Mouse (Mus musculus): ENCODE measurements at regions not wholly inside any gene's neighbourhood (a gene's known extent, or its start where the extent isn't known, plus 50 kb on each side); places are given as distances from the start of the nearest gene placed in this dataset.
A peak's percentile ranks its signal among the peaks of the same experiment; 100 is the strongest.
"Not testable (repeated sequence)": the region's sequence is repeated elsewhere in the genome, so short reads cannot be mapped to it uniquely, and the experiment has no call there.

DNA sequence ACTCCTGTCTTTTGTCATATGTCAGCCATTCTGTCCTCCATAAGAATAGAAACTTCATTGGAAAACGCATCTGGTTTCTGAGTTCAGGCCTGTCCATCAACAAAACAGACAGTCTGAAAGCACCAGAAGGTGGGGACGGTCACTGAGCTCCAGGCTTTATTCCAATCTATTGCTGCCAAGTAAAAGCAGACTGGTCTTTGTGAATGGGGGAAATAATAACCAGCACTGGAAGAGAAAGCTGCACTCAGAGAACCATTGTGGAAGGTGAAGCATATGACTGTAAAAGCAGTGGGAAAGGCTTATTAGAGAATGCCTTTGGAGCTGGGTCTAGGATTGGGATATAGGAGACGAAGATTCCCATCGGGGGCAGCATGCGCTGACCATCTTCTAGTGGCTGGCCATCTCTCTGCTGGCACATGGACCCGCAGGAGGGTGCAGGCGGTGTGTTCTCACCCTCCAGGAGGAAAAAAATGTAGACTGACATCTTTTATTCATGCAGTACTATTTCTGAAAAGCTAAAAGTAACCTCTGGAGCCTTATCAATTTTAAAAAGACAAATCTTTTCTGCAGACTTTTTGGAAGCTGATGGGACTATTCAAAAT lies 1638.0 kb downstream of the Car8 start:
- Histone ChIP-seq H3K4me3 (no peak overlapping the region), H3K4me1 (no peaks in the 10 kb centered on the region), H3K27me3 (ENCODE audit: insufficient read depth, poor library complexity, severe bottlenecking) (no peaks in the 10 kb centered on the region), H3K9me3 (no peaks in the 10 kb centered on the region), H3K27ac (no peak overlapping the region), H3K36me3 (no peaks in the 10 kb centered on the region)
- 71% methylated on average over 7 of the region's 7 CpGs for WGBS
- no peak for DNase-seq (ENCODE audit: low spot score)

DNA sequence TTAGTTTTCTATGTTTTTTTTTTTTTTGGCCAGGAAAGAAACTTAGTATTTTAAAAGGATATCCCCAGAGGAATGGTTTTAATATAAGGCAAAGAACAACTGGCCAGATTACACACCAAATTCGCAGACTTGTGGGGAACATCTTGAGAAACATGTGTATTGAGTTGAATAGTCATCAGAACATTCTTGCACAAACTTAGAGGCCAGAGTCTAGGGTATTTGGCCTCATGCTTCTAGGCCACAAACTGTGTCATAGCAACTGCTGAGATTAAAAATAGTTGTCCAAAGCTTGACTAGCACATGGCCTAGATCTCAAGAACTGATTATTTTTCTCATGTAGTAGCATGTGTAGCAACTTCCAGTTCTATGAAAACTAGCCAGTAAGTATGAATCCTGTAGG lies 1642.5 kb downstream of the Car8 start:
- no peaks in the 10 kb centered on the region for H3K36me3 ChIP-seq
- H3K27ac ChIP-seq: no peak overlapping the region
- no peaks in the 10 kb centered on the region for H3K4me1 ChIP-seq
- DNase-seq (ENCODE audit: low spot score): no peak
- no peaks in the 10 kb centered on the region for H3K27me3 ChIP-seq (ENCODE audit: insufficient read depth, poor library complexity, severe bottlenecking)
- WGBS: 74% methylated on average over 1 of the region's 1 CpGs
- no peaks in the 10 kb centered on the region for H3K9me3 ChIP-seq
- no peak overlapping the region for H3K4me3 ChIP-seq

DNA sequence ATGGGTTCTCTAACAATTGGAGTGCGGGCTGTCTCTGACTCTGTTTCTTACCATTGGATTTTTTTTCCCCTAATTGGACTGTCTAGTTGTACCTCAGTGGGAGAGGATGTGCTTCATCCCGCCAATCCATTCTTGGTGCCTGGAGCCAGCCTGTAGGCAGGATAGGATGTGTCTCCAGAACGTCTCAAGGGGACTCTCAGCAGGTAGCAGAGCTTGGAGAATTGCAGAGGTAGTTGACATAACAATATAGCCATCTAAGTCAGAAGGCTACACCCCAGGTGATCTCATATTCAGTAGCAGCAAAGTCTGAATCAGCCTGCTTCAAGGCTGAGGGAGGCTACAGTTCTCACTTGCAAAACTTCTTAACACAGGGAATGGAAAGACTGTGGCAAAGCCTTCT lies 1646.0 kb downstream of the Car8 start:
- not testable (repeated sequence) for H3K27me3 ChIP-seq (ENCODE audit: insufficient read depth, poor library complexity, severe bottlenecking); H3K4me1 ChIP-seq; H3K27ac ChIP-seq; H3K9me3 ChIP-seq; DNase-seq (ENCODE audit: low spot score); H3K36me3 ChIP-seq; H3K4me3 ChIP-seq
- 67% methylated on average over 3 of the region's 3 CpGs for WGBS

DNA sequence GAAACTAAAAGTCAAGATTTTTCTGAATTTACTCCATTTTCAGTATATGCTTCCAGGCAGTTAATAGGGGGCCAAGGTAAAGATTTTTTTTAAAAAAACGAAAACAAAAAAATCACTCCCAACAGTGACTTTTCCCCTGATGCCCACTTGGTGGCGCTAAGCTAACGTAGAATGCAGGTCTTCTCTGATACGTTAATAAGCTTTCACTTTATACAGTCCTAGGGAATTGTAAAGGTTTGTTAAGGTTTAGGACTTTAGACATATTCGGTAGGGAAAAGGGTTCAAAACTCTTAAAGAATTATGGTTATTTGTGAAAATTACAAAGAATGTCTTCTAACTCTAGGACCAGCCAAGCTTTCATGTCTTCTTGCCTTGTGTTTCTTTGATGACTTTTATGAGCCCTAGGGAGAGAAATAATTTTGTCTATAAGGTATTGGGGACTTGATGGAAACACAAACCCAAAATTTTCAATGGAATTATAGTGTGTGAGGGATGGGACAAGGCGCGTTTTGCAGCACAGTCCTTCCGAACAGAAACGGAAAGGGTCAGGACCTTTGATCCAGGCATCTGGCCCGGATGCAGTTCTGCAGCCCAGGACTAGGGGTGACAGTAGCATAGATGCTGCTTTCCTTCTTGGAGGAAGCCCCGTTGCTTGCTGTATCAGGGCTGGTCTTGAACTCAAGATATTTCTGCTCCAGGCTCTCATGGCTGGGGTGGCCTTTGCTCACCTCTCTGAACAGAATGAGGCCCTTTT lies 1677.1 kb downstream of the Car8 start:
- Histone ChIP-seq H3K27me3 (ENCODE audit: insufficient read depth, poor library complexity, severe bottlenecking) (no peaks in the 10 kb centered on the region), H3K4me1 (no peaks in the 10 kb centered on the region), H3K27ac (no peak overlapping the region), H3K36me3 (no peaks in the 10 kb centered on the region), H3K4me3 (no peak overlapping the region), H3K9me3 (no peaks in the 10 kb centered on the region)
- WGBS: 31% methylated on average over 11 of the region's 11 CpGs
- no peak for DNase-seq (ENCODE audit: low spot score)

DNA sequence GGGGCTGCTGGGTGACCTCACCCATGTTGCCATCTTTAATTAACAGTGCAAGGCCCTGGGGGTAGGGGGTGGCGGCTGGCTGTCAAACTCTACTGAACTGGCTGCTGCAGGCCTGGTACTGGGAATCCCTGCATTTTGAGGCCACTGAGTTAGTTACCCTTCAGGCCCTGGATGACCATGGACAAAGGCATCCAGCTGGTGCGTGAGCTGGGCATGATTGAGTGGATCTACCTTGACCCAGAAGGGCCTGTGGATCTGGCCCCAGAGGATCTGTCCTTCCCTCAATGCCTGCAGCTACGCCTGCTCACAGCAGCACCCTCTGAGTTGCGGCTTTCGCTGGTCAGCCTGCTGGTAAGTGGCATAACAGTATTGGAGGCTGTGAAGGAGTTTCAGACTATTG lies 1699.2 kb downstream of the Car8 start:
- Histone ChIP-seq H3K36me3 (no peaks in the 10 kb centered on the region), H3K4me1 (no peaks in the 10 kb centered on the region), H3K9me3 (no peaks in the 10 kb centered on the region), H3K4me3 (no peak overlapping the region), H3K27ac (no peak overlapping the region), H3K27me3 (ENCODE audit: insufficient read depth, poor library complexity, severe bottlenecking) (no peaks in the 10 kb centered on the region)
- WGBS: 89% methylated on average over 5 of the region's 5 CpGs
- DNase-seq (ENCODE audit: low spot score): no peak

DNA sequence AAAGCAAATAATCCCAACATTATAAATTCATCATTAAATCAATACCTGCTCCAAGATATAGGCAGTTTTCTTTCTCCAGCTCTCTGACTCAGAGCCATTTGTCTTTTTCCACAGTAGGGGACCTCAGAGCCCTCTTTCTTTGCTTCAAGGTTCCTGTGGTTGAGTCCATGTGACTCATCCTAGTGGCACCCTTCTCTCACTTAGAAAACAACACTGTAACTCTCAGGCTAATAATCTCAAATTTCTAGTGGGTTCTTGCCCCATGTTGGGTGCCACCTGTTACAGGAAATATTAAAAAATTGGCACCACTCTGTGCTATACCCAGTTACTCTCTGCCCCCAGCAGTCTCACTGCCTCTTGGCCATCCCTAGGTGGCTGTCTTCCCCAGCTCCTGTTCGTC lies 1706.4 kb downstream of the Car8 start:
- Histone ChIP-seq H3K4me3 (no peak overlapping the region), H3K9me3 (no peaks in the 10 kb centered on the region), H3K36me3 (no peaks in the 10 kb centered on the region), H3K4me1 (no peaks in the 10 kb centered on the region), H3K27me3 (ENCODE audit: insufficient read depth, poor library complexity, severe bottlenecking) (no peaks in the 10 kb centered on the region), H3K27ac (no peak overlapping the region)
- 84% methylated on average over 1 of the region's 1 CpGs for WGBS
- no peak for DNase-seq (ENCODE audit: low spot score)

DNA sequence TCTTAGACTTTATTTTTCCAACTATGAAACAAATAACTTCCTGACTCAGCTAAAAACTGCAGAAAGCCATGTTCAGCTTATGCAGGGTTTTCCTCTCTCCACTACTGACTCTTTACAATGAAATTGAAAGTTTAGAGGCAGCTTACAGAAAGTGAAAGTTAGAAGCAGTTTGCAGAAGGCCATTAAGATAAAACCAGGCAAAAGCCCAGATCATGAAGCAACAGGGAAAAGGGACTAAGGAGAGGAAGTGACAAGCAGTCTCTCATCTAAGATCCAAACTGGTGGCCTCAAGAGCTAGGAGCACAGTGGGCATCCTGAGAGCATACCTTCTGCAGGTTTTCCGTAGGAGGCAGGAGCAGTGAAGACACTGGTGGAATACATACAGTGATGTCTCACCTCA lies 1721.2 kb downstream of the Car8 start:
- 75% methylated on average over 1 of the region's 1 CpGs for WGBS
- H3K4me3 ChIP-seq: no peak overlapping the region
- H3K27me3 ChIP-seq (ENCODE audit: insufficient read depth, poor library complexity, severe bottlenecking): no peaks in the 10 kb centered on the region
- no peaks in the 10 kb centered on the region for H3K9me3 ChIP-seq
- DNase-seq (ENCODE audit: low spot score): no peak
- no peaks in the 10 kb centered on the region for H3K36me3 ChIP-seq
- H3K4me1 ChIP-seq: no peaks in the 10 kb centered on the region; the same call in 1 of the 2 replicates
- no peak overlapping the region for H3K27ac ChIP-seq

DNA sequence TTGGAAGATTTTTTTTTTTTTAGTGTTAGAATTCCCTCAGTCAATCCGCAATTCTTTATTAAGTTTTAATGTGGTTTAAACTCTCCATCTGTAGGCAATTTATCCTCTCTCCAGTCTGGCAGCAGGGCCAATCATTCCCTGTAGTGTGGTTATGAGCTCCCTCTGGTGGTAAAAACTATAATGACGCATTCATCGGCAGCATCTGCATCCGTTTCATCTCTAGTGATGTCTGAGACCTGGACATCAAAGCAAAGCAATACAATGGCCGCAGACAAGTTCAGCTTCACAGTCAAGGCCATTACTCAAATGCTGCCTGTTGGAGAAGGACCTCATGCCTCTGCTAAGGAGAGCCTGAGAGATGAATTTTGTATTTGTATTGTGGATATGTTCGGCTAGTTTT lies 1721.7 kb upstream of the Impad1 start:
- H3K4me1 ChIP-seq: no peaks in the 10 kb centered on the region; the same call in 1 of the 2 replicates
- WGBS: 26% methylated on average over 6 of the region's 6 CpGs

DNA sequence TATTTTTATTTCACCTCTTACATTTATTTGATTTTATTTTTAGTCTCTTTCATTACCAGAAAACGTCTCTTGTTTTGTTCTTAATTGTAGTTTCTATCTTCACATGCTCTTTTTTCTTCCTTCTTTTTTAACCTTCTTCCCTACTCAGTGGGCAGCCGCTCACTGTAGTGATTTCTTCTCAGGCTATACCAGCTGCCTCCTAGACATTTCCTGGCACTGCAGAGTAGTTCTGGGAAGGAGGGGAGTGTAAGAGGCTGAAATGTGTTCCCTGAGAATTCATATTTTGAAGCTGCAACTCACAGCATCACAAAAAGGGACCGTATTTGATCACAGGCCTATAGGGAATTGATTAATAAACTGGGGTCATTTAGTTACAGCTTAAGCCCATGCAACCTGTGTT lies 1720.5 kb upstream of the Impad1 start:
- H3K4me1 ChIP-seq: no peaks in the 10 kb centered on the region; the same call in 1 of the 2 replicates
- no peaks in the 10 kb centered on the region for H3K9me3 ChIP-seq
- H3K36me3 ChIP-seq: no peaks in the 10 kb centered on the region
- H3K27ac ChIP-seq: no peak overlapping the region
- no peak for DNase-seq (ENCODE audit: low spot score)
- no peaks in the 10 kb centered on the region for H3K27me3 ChIP-seq (ENCODE audit: insufficient read depth, poor library complexity, severe bottlenecking)
- WGBS: 64% methylated on average over 3 of the region's 3 CpGs
- H3K4me3 ChIP-seq: no peak overlapping the region

More for the DNA sequence above, 1721.7 kb upstream of the Impad1 start:
- H3K27ac ChIP-seq: no peak overlapping the region
- no peaks in the 10 kb centered on the region for H3K27me3 ChIP-seq (ENCODE audit: insufficient read depth, poor library complexity, severe bottlenecking)
- H3K4me3 ChIP-seq: no peak overlapping the region
- no peaks in the 10 kb centered on the region for H3K9me3 ChIP-seq
- no peak for DNase-seq (ENCODE audit: low spot score)
- H3K36me3 ChIP-seq: no peaks in the 10 kb centered on the region

DNA sequence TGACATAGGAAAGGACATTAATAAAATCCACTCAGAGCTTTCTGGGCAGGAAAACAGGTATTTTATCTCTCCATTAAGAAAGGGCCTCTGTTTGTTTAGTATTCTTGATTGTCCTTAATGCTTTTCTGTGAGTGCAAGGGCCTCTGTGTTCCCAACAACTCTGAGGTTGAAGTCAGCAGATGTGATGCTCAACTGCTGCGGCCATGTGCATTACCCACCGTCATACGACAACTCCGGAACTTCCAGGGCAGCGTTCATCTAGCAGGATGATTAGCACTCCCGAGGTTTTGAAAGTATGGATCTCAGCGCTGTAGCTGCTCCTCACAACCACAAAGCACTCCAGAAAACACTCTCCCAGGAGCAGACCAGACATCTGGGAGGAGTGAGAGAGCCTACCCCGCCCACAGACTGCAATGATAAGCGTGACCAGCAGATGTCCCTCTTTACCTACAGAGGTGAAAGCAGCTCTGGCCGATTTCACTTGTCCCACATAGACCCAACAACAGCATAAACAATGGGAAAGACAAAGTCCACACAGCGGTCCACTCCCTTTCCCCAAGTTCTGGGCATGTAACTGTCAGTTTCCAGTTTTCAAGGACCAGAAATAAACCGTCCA lies 1719.7 kb upstream of the Impad1 start:
- Histone ChIP-seq H3K9me3 (no peaks in the 10 kb centered on the region), H3K27me3 (ENCODE audit: insufficient read depth, poor library complexity, severe bottlenecking) (no peaks in the 10 kb centered on the region), H3K4me1 (no peaks in the 10 kb centered on the region; the same call in 1 of the 2 replicates), H3K27ac (no peak overlapping the region), H3K36me3 (no peaks in the 10 kb centered on the region), H3K4me3 (0 out of 2 replicates have a peak overlapping the region, but pooled peaks have one; percentile 22)
- DNase-seq (ENCODE audit: low spot score): peak; percentile 77
- WGBS: 20% methylated on average over 12 of the region's 12 CpGs

DNA sequence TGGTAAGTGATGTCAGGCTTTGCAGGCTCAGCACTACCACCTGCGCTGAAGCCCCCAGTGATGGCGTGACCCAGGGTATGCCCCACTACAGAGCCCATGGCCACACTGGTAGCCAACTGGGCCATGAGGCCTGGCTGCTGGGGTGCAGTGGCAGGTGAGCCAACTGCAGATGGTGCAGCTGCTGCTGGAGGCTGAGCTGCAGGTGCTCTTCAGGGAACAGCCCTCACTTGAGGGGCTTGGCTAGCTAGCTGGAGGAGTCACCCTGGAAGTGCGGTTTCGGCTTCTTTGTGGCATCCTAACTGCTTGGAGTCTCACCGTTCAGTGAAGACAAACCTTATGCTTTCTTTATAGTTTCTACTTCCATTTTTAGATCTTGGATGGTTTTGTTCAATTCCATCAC lies 1714.9 kb upstream of the Impad1 start:
- Histone ChIP-seq H3K4me3 (no peak overlapping the region), H3K36me3 (no peaks in the 10 kb centered on the region), H3K27me3 (ENCODE audit: insufficient read depth, poor library complexity, severe bottlenecking) (no peaks in the 10 kb centered on the region), H3K9me3 (no peaks in the 10 kb centered on the region), H3K4me1 (no peaks in the 10 kb centered on the region; the same call in 1 of the 2 replicates), H3K27ac (no peak overlapping the region)
- WGBS: 85% methylated on average over 5 of the region's 5 CpGs
- DNase-seq (ENCODE audit: low spot score): no peak
